Mouse (Mus musculus) forebrain, embryonic 14.5 days (tissue): ENCODE results near the gene Hsd3b2. TPM values are rescaled to one million over a fixed set of nuclear protein-coding genes. Genes with fewer than 3 reads are reported as not detected.
A peak's percentile ranks its signal among the peaks of the same experiment; 100 is the strongest.
"Not testable (repeated sequence)": the region's sequence is repeated elsewhere in the genome, so short reads cannot be mapped to it uniquely, and the experiment has no call there.

ENCODE experiments used
- ATAC-seq: fragments of 200-750 bp; cut with Nextera tagmentation; 2 replicates; pipeline ENCODE4 v1.8.0; 2017; ENCODE audit warnings: mild to moderate bottlenecking, moderate library complexity
- DNase-seq: peaks from one replicate; pipeline ENCODE4 v3.0.0-alpha.2; 2015; ENCODE audit warnings: low spot score
- H3K27ac ChIP-seq: fragments of 300-500 bp; sonication (generic); 2 replicates; pipeline ENCODE4 v1.5.1; 2014; ENCODE audit warnings: low read depth, mild to moderate bottlenecking, control low read depth, low read length, moderate library complexity
- H3K27me3 ChIP-seq: fragments of 300-500 bp; sonication (generic); replicated peaks from 2 replicates; pipeline ENCODE4 v1.6.1; 2014; ENCODE audit warnings: low read length, control low read depth, mixed read lengths; ENCODE audit not compliant: control insufficient read depth, insufficient read depth
- H3K36me3 ChIP-seq: fragments of 300-500 bp; sonication (generic); 2 replicates; pipeline ENCODE4 v1.6.1; 2014; ENCODE audit warnings: low read length, control low read depth; ENCODE audit not compliant: control insufficient read depth, insufficient read depth
- H3K4me1 ChIP-seq: fragments of 300-500 bp; sonication (generic); 2 replicates; pipeline ENCODE4 v1.6.1; 2014; ENCODE audit warnings: antibody characterized with exemption, low read length, control low read depth; ENCODE audit not compliant: control insufficient read depth, insufficient read depth
- H3K4me2 ChIP-seq: fragments of 300-500 bp; sonication (generic); 2 replicates; pipeline ENCODE4 v1.6.1; 2014; ENCODE audit warnings: mild to moderate bottlenecking, control low read depth, low read length
- H3K4me3 ChIP-seq: fragments of 300-500 bp; sonication (generic); 2 replicates; pipeline ENCODE4 v1.5.1; 2014; ENCODE audit warnings: low read depth, low read length, control low read depth
- H3K9ac ChIP-seq: fragments of 300-500 bp; sonication (generic); 2 replicates; pipeline ENCODE4 v1.6.1; 2014; ENCODE audit warnings: mild to moderate bottlenecking, low read length, control low read depth, moderate library complexity
- H3K9me3 ChIP-seq: fragments of 300-500 bp; sonication (generic); replicated peaks from 2 replicates; pipeline ENCODE4 v1.6.1; 2016; ENCODE audit warnings: low read length, control low read depth, mixed read lengths; ENCODE audit not compliant: control insufficient read depth
- WGBS: fragments of 180-500 bp; shearing (Covaris S2); extraction: QIAGEN DNeasy Blood & Tissue Kit; methylation state at CpG from one replicate; pipeline ENCODE4 v1.1.7; 2014; 5-methylcytosine and 5-hydroxymethylcytosine counted together
- polyA plus RNA-seq: library from polyadenylated mRNA; unstranded; fragments of >200 nt; fragmentation: Nextera tagmentation; extraction: Ambion mirVana; gene quantifications from 2 replicates; pipeline ENCODE4 v1.2.1, GENCODE M21; 2014

Hsd3b2 gene
- polyA plus RNA-seq = 0.06 and 0.09 TPM in 2 replicates

DNA sequence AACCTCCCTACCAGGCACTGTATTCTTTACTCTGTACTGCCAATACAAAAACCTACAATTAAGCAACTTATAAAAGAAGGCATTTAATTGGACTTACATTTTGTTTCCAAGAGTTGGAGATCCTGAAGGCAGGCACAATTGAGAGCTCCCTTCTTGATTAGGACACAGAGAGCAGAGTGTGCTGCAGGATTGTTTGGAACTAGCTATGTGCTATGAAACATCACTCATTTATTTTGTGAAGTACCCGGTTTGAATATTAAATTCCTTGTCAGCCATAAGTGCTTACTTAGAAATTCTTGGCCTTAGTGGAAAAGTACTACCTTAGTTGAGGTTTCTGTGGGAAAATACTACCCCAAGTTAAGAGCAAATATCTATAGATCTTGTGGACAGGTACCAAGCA is at the start of gene Hsd3b2:
Hsd3b2 (minus strand) TSS at position 168 of the 400 bp plus-strand sequence.
- 75% methylated on average over 1 of the region's 1 CpGs for WGBS
- Histone ChIP-seq H3K9me3 (no peaks in the 10 kb centered on the region), H3K9ac (no peak within 1 kb of the TSS), H3K27me3 (no peaks in the 10 kb centered on the region), H3K27ac (no peak within 1 kb of the TSS), H3K4me2 (no peak within 1 kb of the TSS), H3K4me1 (no peaks in the 10 kb centered on the region), H3K36me3 (no peaks in the 10 kb centered on the region), H3K4me3 (no peak within 1 kb of the TSS)
- no peak for DNase-seq
- no peak for ATAC-seq

DNA sequence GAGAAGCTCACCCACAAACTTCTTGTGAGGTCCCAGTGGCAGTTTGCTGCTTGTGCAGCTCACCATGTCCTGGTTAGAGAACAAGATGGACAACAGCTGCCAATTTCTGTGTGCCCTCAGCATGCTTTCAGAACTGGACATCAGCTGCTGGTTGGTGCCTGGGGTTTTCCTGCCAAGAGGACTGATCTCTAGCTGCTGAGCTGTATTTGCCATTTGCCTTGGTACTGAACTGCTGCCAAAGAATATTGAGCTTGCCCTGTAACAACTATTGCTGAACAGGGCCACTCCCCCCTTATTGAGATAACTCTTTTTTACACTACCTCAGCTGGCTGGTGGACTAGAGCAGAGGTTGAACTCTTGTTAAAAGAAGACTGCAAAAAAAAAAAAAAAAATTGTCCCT is 39.8 kb upstream of the Hsd3b2 start:
- H3K27ac ChIP-seq = no peak overlapping the region
- ATAC-seq (no peak), DNase-seq (no peak)
- H3K27me3 ChIP-seq = no peaks in the 10 kb centered on the region
- no peak overlapping the region for H3K4me2 ChIP-seq
- H3K4me1 ChIP-seq = no peaks in the 10 kb centered on the region
- H3K36me3 ChIP-seq = no peaks in the 10 kb centered on the region
- no peak overlapping the region for H3K4me3 ChIP-seq
- H3K9me3 ChIP-seq = no peaks in the 10 kb centered on the region
- no peak overlapping the region for H3K9ac ChIP-seq

DNA sequence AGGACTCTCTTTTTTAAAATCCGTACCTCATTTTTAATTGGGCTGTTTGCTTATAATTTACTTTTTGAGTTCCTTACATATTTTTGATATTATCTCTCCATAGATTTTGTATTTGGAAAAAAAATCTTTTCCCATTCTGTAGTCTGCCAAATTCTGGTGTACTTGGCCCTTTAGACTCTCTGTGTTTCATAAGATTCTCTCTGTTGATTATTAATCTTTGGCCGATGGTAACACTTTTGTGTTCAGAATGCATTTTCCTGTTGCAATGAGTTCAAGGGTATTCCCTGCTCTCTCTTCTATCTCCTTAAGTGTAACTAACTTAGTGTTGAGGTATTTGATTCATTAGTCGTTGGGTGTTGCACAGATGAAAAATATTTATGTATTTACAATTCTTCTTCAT is 32.5 kb upstream of the Hsd3b2 start:
- no peaks in the 10 kb centered on the region for H3K27me3 ChIP-seq
- H3K4me2 ChIP-seq = no peak overlapping the region
- no peak overlapping the region for H3K27ac ChIP-seq
- ATAC-seq (no peak), DNase-seq (no peak)
- no peaks in the 10 kb centered on the region for H3K9me3 ChIP-seq
- no peak overlapping the region for H3K9ac ChIP-seq
- no peaks in the 10 kb centered on the region for H3K4me1 ChIP-seq
- 88% methylated on average over 3 of the region's 3 CpGs for WGBS
- H3K36me3 ChIP-seq = no peaks in the 10 kb centered on the region
- H3K4me3 ChIP-seq = no peak overlapping the region

DNA sequence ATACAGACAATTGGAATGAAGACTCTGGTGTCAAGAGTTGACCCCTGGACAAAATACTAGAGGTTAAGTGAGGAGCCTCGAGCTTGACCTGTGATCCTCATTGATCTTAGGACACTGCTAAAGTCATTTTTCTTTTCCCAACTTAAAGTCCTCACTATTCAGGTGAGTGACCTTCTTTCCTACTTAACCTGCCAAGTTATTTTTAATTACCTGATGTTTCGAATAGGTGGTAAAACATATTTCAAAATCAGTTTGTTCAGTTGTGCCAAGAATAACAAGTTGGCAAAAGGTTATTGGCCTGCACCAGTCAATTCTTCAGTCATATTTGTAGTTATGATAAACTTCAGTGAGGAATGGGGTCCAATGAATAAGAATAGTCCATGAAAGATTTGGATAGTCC is 27.8 kb upstream of the Hsd3b2 start:
- Histone ChIP-seq H3K27ac (no peak overlapping the region), H3K4me2 (no peak overlapping the region), H3K4me1 (no peaks in the 10 kb centered on the region), H3K9ac (no peak overlapping the region), H3K27me3 (no peaks in the 10 kb centered on the region), H3K9me3 (no peaks in the 10 kb centered on the region), H3K36me3 (no peaks in the 10 kb centered on the region), H3K4me3 (no peak overlapping the region)
- no peak for ATAC-seq
- WGBS = 81% methylated on average over 2 of the region's 2 CpGs
- no peak for DNase-seq

DNA sequence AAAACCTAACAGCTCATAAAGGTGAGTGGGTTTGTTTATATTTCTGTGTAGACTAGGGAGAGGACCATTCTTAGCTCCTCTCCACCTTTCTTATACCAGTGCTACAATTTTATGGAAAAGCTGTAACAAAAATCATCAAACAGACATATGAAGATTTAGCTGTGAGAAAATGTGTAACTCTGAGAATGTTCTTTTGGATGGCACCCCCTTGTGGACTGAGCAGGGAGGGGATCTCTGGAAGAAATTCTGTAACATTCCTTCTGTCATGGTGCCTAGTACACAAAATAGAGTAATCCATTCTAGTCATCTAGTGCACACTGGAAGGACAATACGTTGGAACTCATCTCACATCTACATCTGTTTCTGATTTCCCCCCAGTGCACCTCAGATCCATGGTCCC is 16.7 kb upstream of the Hsd3b2 start:
- not testable (repeated sequence) for H3K27ac ChIP-seq, H3K9me3 ChIP-seq, ATAC-seq, H3K27me3 ChIP-seq, H3K4me1 ChIP-seq, H3K9ac ChIP-seq, H3K4me3 ChIP-seq, DNase-seq, H3K36me3 ChIP-seq, H3K4me2 ChIP-seq
- 82% methylated on average over 1 of the region's 1 CpGs for WGBS

DNA sequence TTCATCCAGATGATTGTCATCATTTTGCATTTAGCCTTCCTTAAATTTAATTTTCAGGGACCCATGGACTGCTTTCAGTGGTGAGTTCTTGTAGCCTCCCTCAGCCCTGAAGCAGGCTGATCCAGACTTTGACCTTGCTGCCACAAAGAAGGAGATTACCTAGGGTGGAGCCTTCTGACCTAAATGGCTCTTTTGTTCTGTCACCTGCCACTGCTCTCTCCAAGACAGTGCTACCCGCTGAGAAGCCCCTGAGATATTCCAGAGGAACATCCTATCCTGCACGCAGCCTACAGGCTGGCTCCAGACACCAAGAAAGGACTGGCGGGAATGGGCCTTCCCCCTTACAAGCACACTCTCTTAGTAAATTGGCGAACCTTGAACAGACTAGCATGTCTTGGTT is 10.0 kb upstream of the Hsd3b2 start:
- Histone ChIP-seq H3K4me2 (no peak overlapping the region), H3K36me3 (no peaks in the 10 kb centered on the region), H3K4me1 (no peaks in the 10 kb centered on the region), H3K4me3 (no peak overlapping the region), H3K27ac (no peak overlapping the region), H3K27me3 (no peaks in the 10 kb centered on the region), H3K9me3 (no peaks in the 10 kb centered on the region), H3K9ac (no peak overlapping the region)
- ATAC-seq (no peak), DNase-seq (no peak)
- WGBS = 35% methylated on average over 4 of the region's 4 CpGs

DNA sequence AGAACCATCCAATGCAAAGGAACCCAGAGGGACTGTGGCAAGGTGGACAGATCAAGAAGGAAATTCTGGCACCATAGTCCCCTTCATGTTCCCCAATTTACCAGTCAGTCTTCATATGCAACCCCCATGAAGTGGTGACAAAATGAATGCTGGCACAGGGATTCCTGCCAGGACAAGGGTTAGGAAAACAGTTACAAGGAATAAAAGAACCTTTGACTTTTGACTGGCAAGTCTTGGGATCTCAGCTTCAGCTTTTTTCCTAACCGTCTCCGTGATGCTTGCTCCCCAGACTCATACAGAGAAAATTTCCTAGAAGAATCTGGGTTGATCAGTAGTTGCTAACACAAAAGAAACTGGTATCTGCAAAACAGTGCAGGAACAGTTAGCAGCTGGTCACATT is 9.4 kb upstream of the Hsd3b2 start:
- no peak overlapping the region for H3K4me3 ChIP-seq
- DNase-seq (no peak), ATAC-seq (no peak)
- H3K27ac ChIP-seq = no peak overlapping the region
- H3K36me3 ChIP-seq = no peaks in the 10 kb centered on the region
- no peak overlapping the region for H3K4me2 ChIP-seq
- WGBS = 88% methylated on average over 2 of the region's 2 CpGs
- H3K9me3 ChIP-seq = no peaks in the 10 kb centered on the region
- H3K27me3 ChIP-seq = no peaks in the 10 kb centered on the region
- no peak overlapping the region for H3K9ac ChIP-seq
- H3K4me1 ChIP-seq = no peaks in the 10 kb centered on the region

DNA sequence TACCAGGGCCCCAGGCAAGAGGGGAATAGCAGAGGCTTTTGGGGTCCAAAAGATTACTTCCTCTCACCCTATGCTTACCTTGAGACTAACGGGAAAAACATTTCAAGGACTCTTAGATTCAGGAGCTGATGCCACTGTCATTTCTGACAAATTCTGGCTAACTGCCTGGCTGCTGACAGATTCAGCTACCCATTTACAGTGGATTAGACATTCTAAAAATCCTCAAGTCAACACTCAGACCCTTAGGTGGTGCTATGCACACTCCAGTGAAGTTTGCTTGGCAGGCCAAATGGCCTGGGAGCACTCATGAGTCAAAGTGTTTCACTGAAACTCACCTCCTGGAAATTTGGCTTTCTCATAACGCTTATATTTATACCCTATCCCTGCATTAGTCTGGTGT is 1.9 kb upstream of the Hsd3b2 start:
- Histone ChIP-seq H3K27ac (no peak overlapping the region), H3K9me3 (no peaks in the 10 kb centered on the region), H3K4me3 (no peak overlapping the region), H3K27me3 (no peaks in the 10 kb centered on the region), H3K36me3 (no peaks in the 10 kb centered on the region), H3K9ac (no peak overlapping the region), H3K4me2 (no peak overlapping the region), H3K4me1 (no peaks in the 10 kb centered on the region)
- WGBS = 84% methylated on average over 2 of the region's 2 CpGs
- no peak for ATAC-seq
- peak; percentile 1 for DNase-seq

DNA sequence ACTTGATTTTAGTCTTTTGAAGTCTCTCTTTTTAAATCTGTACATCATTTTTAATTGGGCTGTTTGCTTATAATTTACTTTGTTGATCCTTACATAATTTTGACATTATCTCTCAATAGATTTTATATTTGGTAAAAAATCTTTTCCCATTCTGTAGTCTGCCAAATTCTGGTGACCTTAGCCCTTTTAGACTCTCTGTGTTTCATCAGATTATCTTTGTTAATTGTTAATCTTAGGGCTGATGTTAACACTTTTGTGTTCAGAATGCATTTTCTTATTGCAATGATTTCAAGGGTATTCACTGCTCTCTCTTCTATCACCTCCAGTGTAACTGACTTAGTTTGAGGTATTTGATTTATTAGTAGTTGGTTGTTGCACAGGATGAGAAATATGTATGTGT is 3.6 kb downstream of the Hsd3b2 start:
- H3K4me1 ChIP-seq = no peaks in the 10 kb centered on the region
- H3K27ac ChIP-seq = no peak overlapping the region
- H3K4me2 ChIP-seq = no peak overlapping the region
- H3K36me3 ChIP-seq = no peaks in the 10 kb centered on the region
- no peak for ATAC-seq
- no peak overlapping the region for H3K4me3 ChIP-seq
- DNase-seq = no peak
- H3K9ac ChIP-seq = no peak overlapping the region
- no peaks in the 10 kb centered on the region for H3K27me3 ChIP-seq
- H3K9me3 ChIP-seq = no peaks in the 10 kb centered on the region

DNA sequence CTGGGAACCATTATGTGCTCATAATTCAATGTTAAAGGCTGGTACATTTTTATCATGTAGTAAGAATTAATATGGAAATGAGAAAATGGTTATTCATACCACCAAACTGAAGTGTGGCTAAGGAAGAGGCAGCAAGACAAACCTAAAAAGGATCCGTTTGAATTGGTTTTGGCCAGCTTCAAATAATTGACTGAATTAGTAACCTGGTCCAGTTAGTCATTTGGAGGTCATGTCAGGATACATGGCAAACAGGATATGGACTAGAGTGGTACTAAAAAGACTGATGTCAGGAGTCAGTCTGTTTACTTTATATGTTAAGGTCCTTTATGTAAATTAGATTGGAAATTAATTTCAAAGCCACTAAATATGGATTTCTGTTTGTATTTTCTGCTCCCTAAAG is 41.9 kb downstream of the Hsd3b2 start:
- WGBS = 80% methylated on average over 1 of the region's 1 CpGs

More for the DNA sequence above, 41.9 kb downstream of the Hsd3b2 start:
- Histone ChIP-seq H3K9me3 (no peaks in the 10 kb centered on the region), H3K9ac (no peak overlapping the region), H3K27ac (no peak overlapping the region), H3K4me2 (no peak overlapping the region), H3K4me1 (no peaks in the 10 kb centered on the region), H3K4me3 (no peak overlapping the region), H3K36me3 (no peaks in the 10 kb centered on the region), H3K27me3 (no peaks in the 10 kb centered on the region)
- no peak for DNase-seq
- no peak for ATAC-seq
